Mouse (Mus musculus) v-Abl transformed pro-B cells (cell line): Measurements from ENCODE around the gene Rnf113a2.

Experiments used
- in situ Hi-C, 2 experiments: fragments of 400-800 bp; cut with MboI; formaldehyde crosslinking; loops; one replicate each; pipeline ENCODE4 v1.15.1; 2025; ENCODE audit not compliant: unreplicated experiment in 2 of 2

Rnf113a2 gene

GRCm38 (mm10) chr12:84407259-84407658 lies 9.7 kb upstream of the Rnf113a2 start:
- in situ Hi-C loops = loop anchor here in 1 of 2 experiments (10.0 kb wide), 1 partner anchor 48 kb away; the partner anchor contains the start of genes Aldh6a1 and Lin52

- in situ Hi-C loops = loop anchor here in 1 of 2 experiments (10.0 kb wide), 1 partner anchor 47 kb away; the partner anchor contains the start of genes Aldh6a1 and Lin52
Observed at GRCm38 (mm10) chr12:84407874-84408818, 8.8 kb upstream of the Rnf113a2 start.

GRCm38 (mm10) chr12:84408819-84409507 lies 8.0 kb upstream of the Rnf113a2 start, which contains the start of the genes Entpd5 and Bbof1:
Entpd5 (minus strand) TSS chr12:84409029.
Bbof1 (plus strand) TSS chr12:84409071.
- in situ Hi-C loops = loop anchor here in 1 of 2 experiments (10.0 kb wide), 1 partner anchor 46 kb away; the partner anchor contains the start of genes Aldh6a1 and Lin52

GRCm38 (mm10) chr12:84417605-84417922 lies 568 bp downstream of the Rnf113a2 start:
- in situ Hi-C loops = loop anchor here in 1 of 2 experiments (5.0 kb wide), 1 partner anchor 70 kb away; no protein-coding TSS in a partner anchor

GRCm38 (mm10) chr12:84423990-84424389 lies 7.0 kb downstream of the Rnf113a2 start:
- in situ Hi-C loops = no loop called here

GRCm38 (mm10) chr12:84429825-84430224 lies 12.8 kb downstream of the Rnf113a2 start:
- in situ Hi-C loops = no loop called here

- in situ Hi-C loops = no loop called here
Observed at GRCm38 (mm10) chr12:84438697-84439096, 21.7 kb downstream of the Rnf113a2 start.

GRCm38 (mm10) chr12:84442526-84442925 lies 25.5 kb downstream of the Rnf113a2 start:
- in situ Hi-C loops = no loop called here

GRCm38 (mm10) chr12:84447386-84447785 lies 30.4 kb downstream of the Rnf113a2 start:
- in situ Hi-C loops = loop anchor here in 1 of 2 experiments (5.0 kb wide), 1 partner anchor 90 kb away; no protein-coding TSS in a partner anchor

- in situ Hi-C loops = loop anchor here in 1 of 2 experiments (5.0 kb wide), 1 partner anchor 91 kb away; no protein-coding TSS in a partner anchor
Observed at GRCm38 (mm10) chr12:84448181-84448580, 31.2 kb downstream of the Rnf113a2 start.

- in situ Hi-C loops = loop anchor here (5.0 to 25.0 kb wide), 4 partner anchors 45 to 288 kb away; partner anchors contain the start of genes Bbof1 (in 1 of the 2) and Entpd5 (in 1 of the 2)
Observed at GRCm38 (mm10) chr12:84449887-84450286, 32.9 kb downstream of the Rnf113a2 start.

- in situ Hi-C loops = loop anchor here in 1 of 2 experiments (5.0 to 25.0 kb wide), 3 partner anchors 46 to 288 kb away; partner anchors contain the start of genes Bbof1 and Entpd5
Observed at GRCm38 (mm10) chr12:84450351-84450717, 33.3 kb downstream of the Rnf113a2 start.

- in situ Hi-C loops = loop anchor here in 1 of 2 experiments (5.0 to 25.0 kb wide), 3 partner anchors 46 to 289 kb away; partner anchors contain the start of genes Bbof1 and Entpd5
Observed at GRCm38 (mm10) chr12:84450718-84451646, 34.0 kb downstream of the Rnf113a2 start, which contains the start of the genes Aldh6a1 and Lin52. Aldh6a1 (minus strand) TSS chr12:84451004. Lin52 (plus strand) TSS chr12:84451422.

- in situ Hi-C loops = loop anchor here in 1 of 2 experiments (5.0 to 25.0 kb wide), 3 partner anchors 47 to 290 kb away; partner anchors contain the start of genes Bbof1 and Entpd5
Observed at GRCm38 (mm10) chr12:84451801-84452200, 34.8 kb downstream of the Rnf113a2 start.

- in situ Hi-C loops = loop anchor here in 1 of 2 experiments (10.0 to 25.0 kb wide), 2 partner anchors 52 to 295 kb away; partner anchors contain the start of genes Bbof1 and Entpd5
Observed at GRCm38 (mm10) chr12:84456911-84457310, 39.9 kb downstream of the Rnf113a2 start.

- in situ Hi-C loops = loop anchor here in 1 of 2 experiments (10.0 to 25.0 kb wide), 2 partner anchors 55 to 298 kb away; partner anchors contain the start of genes Bbof1 and Entpd5
Observed at GRCm38 (mm10) chr12:84459845-84460244, 42.8 kb downstream of the Rnf113a2 start.

GRCm38 (mm10) chr12:84461416-84461815 lies 44.4 kb downstream of the Rnf113a2 start:
- in situ Hi-C loops = loop anchor here in 1 of 2 experiments (25.0 kb wide), 1 partner anchor 299 kb away; no protein-coding TSS in a partner anchor

- in situ Hi-C loops = loop anchor here in 1 of 2 experiments (25.0 kb wide), 1 partner anchor 301 kb away; no protein-coding TSS in a partner anchor
Observed at GRCm38 (mm10) chr12:84462856-84463255, 45.9 kb downstream of the Rnf113a2 start.
